Mouse (Mus musculus) layer of hippocampus, adult 9-10 months (tissue): ENCODE data around the gene Heg1.

Experiments used
- DNase-seq: peaks from one replicate; pipeline ENCODE4 v3.0.0; 2022; ENCODE audit warnings: low spot score

Gene Heg1

GRCm38 (mm10) chr16:33774972-33775371 lies 90.8 kb downstream of the Heg1 start:
- no peak for DNase-seq

DNA sequence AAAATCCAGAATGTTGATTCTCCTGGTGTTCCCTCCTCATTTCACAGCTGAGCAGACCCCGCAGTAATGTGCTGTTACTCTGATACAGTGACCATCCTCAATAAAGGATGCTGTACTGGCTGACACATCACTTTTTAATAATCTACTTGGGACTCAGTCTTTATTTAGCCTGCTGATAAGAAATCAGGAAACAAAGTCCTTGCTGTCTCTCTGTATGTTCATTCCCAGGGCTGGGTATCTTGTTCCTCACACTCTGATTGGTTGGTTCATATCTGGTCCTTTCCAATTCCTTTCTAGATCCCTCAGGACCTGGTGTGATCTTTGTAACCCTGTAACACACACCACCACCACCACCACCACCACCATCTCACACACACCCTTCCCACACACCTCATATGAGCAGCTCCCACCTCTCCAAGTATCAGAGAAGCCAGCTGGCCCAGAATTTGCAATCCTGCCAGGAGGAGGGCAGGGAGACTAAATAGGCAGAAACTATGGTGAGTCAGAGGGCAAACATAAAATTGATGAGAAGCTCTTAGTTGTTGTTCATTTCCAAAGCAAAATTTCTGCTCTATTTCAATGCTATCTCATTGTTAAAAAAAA lies 91.7 kb downstream of the Heg1 start:
- DNase-seq = no peak

GRCm38 (mm10) chr16:33776766-33777529 lies 92.8 kb downstream of the Heg1 start:
- no peak for DNase-seq

DNA sequence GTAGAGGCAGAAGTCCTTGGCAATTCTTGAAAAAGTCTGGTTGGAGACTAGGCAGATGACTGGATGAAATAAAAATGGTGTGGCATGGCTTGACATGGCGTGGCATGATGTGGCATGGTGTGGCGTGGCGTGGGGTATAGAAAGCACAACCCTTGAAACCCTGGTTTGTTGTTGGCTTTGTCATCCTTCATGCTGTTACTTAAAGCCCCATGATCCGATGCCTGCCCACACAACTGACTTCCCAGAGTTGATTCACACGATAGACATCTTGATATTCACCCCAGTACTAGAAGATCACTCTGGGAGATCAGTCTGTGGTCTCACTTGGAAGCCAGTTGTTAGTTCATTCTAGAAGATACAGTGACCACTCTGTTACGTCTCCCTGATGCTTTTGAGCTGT lies 93.4 kb downstream of the Heg1 start:
- no peak for DNase-seq

DNA sequence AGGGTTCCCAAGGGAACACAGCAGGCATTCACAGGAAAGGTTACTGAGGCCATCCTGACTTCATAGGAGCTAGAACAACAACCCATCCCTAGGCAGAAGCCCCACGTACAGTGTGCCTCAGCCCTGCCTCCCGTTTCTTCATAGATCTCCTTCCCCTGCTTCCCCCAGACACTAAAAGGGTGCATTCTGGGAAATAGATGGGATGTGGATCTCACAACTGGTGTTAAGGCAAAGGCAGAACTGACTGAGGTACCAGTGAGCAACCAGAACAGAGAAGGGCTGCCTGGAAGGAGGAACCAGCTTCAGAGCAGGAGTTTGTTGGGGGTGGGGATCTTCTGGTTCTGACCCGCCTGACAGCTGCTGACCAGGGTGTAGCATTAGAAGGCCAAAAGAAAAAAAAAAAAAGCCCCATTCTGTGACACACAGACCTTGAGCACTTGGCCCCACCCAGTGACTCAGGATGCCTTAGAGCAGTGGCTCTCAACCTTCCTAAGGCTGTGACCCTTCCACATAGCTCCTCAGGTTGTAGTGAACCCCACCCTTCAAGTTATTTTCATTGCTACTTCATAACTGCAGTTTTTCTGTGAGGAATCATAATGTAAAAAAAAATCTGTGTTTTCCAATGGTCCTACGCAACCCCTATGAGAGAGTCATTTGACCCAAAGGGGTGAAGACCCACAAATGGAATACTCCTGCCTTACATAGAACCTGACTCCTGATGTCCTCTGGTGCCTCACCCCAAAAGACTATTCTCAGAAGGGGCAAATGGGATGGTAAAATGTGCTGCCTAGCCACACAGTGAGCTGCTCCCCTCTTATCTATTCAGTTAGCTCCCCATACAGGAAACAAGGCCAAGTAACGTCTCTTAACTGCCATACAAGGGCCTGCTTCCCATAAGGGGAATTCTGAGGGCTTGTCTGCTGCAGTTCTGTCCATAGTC lies 97.9 kb downstream of the Heg1 start:
- DNase-seq = no peak

DNA sequence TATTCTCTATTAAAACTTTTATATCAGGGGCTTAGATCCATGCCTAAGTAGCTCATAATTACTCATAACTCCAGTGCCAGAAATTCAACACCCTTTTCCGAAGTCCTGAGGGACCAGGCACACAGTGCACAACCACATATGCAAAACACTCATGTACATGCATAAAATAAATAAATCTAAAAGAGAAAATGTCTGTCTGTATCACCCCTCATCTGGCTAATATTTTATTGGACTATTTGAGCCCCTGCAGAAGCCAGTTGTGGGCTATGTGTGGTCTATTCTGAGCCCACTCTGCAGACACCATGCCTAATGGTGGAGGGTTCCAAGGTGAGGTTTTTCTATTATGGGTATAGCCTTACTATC lies 98.5 kb downstream of the Heg1 start:
- no peak for DNase-seq

DNA sequence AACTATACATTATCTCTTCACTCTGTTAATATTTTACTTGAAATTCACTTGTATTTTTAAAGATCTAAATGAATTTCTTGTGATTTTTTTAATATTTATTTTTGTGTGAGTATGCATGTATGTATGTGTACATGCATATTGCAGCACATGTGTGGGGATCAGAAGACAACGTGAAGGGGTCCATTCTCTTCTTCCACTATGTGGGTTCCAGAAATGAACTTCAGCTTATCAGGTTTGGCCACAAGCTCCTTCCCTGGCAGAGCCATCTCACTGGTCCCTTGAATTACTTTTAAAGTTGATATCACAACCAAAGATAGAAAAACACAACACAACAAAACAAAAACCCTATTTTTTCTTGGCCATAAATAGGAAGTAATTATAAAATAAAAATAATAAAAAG lies 100.4 kb downstream of the Heg1 start:
- DNase-seq = no peak

- DNase-seq = no peak
These were observed 101.0 kb downstream of the Heg1 start for GRCm38 (mm10) chr16:33785092-33785704.

- DNase-seq = no peak
These were observed 102.7 kb downstream of the Heg1 start for GRCm38 (mm10) chr16:33786657-33787390.

- no peak for DNase-seq
These were observed 109.9 kb downstream of the Heg1 start, which contains the start of gene Muc13 for GRCm38 (mm10) chr16:33793846-33794791. Muc13 (plus strand) TSS chr16:33794037.

- no peak for DNase-seq
These were observed 110.9 kb downstream of the Heg1 start for GRCm38 (mm10) chr16:33795106-33795505.

DNA sequence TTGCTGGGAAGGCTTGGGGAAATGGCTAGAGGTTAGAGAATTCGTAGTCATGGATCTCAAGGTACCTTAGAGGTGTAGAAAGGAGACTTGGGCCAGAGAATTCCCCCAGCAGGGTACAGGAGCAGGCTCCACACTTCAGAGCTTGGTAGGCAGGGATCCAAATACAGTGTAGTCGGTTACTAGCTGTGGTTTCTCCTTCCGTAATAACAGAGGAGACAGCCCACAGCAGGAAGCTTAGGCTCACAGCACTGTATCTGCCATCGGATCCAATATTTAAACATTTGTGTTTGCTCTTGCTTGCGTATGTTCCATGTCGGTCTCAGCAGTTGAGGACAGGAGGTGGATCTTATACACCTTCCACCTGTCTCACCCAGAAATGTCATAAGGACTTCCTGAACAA lies 111.7 kb downstream of the Heg1 start:
- DNase-seq = no peak

DNA sequence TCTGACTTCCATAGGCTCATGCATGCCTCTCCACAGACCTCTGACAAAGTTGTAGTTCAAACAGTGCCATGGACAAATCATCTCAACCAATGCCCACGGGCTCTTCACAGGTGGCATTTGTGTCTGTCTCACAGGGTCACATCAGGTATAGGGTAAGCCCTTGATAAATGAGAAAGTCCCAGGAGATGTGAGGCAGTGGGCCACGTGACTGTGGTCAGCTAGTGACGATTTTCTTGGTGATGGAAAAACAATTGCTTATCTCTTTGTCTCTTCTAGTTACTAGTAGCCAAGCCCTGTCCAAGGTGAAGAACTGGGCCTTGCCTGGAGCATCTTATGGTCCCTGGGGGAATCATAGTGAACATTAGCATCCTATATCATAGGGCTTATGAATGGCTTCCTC lies 112.6 kb downstream of the Heg1 start:
- no peak for DNase-seq

DNA sequence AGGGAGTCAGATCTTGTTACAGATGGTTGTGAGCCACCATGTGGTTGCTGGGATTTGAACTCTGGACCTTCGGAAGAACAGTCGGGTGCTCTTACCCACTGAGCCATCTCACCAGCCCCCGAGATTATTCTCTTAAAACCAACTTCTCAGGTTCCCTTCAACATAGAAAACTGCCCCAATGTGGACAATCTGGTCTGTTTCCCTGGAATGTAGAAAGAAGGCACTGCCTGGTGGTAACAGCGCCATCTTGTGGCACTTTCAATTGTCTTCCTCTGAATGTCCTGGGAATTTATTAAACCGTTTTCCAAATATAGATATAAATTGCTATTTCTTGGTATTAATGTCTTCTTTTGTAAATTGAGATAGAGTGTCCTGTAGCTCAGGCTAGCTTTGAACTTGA lies 113.7 kb downstream of the Heg1 start:
- peak; percentile 21 for DNase-seq

- no peak for DNase-seq
These were observed 125.8 kb downstream of the Heg1 start for GRCm38 (mm10) chr16:33810002-33810401.

DNA sequence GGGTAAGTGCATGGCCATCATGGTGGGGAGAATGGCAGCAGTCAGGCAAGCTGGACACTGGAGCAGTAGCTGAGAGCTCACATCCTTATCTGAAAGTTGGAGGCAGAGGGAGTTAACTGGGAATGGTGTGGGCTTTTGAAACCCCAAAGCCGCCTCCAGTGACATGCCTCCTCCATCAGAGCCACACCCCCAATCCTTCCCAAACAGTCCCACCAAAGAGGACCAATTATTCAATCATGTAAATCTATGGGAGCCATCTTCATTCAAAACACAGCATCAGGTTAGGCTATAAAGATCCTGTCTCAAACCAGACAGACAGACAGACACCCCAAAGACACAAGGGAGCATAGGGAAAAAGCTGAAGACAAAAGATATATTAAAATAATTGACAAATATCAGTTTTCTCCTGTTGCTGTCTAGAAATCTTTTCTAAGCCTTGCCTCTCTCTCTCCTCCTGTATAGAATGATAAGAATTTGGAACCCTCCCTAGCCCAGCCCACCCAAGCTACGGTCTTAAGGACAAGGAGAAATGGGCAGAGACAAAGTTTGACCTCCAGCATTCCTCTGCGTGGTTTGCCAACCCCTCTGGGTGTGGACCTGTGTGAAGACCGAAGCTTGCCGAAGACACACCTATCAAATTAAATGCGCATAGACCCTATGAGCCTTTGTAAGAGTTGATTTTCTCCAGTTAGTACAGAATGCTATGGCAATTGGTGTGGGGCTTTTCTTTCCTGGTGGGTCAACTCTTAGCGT lies 134.4 kb downstream of the Heg1 start:
- DNase-seq = no peak

DNA sequence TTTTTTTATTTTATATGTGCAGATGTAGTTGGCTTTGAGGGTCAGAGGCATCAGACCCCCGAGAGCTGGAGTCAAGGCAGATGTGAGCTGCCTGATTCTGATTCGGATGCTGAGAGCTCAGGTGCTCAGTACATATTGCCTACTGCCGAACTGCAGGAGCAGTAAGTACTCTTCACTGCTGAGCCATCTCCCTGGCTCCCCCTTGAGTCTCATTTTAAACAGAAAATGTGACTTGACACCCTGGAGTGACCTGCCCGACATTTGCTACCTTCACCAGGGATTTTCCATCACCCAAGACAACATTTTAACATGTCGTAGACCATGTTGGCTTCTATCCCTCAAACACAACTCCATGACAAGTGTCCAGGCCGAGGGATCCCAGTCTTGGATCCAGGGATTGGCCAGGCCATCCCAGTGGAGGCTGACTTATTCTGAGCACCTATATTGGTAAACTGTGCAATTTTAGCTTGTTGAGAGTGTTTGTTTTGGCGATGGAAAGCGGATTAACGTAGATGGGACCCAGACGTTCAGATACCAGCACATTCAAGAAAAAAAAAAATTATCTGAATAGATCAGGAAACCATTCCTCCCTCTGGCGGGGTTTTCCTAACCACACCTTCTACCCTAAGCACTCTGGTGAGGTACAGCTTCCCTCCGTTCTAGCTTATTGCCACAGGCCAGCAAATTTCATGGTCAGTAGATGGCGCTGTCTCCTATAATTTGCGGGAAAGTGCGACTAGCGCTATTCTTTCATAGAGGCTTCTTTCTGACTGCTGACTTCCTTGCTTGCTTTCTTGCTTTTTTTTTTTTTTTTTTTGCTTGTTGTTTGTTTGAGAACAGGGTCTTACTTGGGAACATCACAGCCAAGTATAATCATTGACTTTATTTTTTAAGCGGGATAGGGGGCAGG lies 136.4 kb downstream of the Heg1 start:
- peak; percentile 91 for DNase-seq
